ENCODE assay signal across 8 mouse cellular contexts in genomic region chr5:30870131-30870406, GRCm38 (mm10). TPM values are rescaled to one million over a fixed set of nuclear protein-coding genes. Genes with fewer than 3 reads are reported as not detected.
DNase-seq lines count a peak whose midpoint lies in the region; ATAC-seq and TF ChIP-seq lines count a peak whose summit lies in the region.

No protein-coding gene starts in this region.

- H3K4me2 ChIP-seq in kidney, embryonic 15.5 days: peak overlapping the region; percentile 65
- peak overlapping the region; percentile 82 for H3K4me2 ChIP-seq in hindbrain, embryonic 15.5 days
- peak overlapping the region; percentile 75 for H3K4me2 ChIP-seq in midbrain, embryonic 15.5 days

- no peak for ATAC-seq in kidney, embryonic 15.5 days (replicated peaks; ENCODE audit: low FRiP score)
- ATAC-seq in hindbrain, embryonic 15.5 days (ENCODE audit: low FRiP score, low read depth): no peak
- ATAC-seq in midbrain, embryonic 15.5 days (replicated peaks): no peak

- H3K4me3 ChIP-seq in kidney, embryonic 15.5 days (replicated peaks): peak overlapping the region; percentile 89
- H3K4me3 ChIP-seq in cortical plate, adult 2 months (ENCODE audit: insufficient read depth, low read length): peak overlapping the region; percentile 91
- peak overlapping the region; percentile 90 for H3K4me3 ChIP-seq in hindbrain, embryonic 15.5 days
- peak overlapping the region; percentile 85 for H3K4me3 ChIP-seq in midbrain, embryonic 15.5 days

- no peak for TF ChIP-seq CTCF in cortical plate, adult 2 months (IDR thresholded peaks at IDR 0.05; ENCODE audit: extremely low read depth, insufficient read depth, low read length)

- H3K9ac ChIP-seq in kidney, embryonic 15.5 days: peak overlapping the region; percentile 91
- H3K9ac ChIP-seq in hindbrain, embryonic 15.5 days: peak overlapping the region; percentile 95
- H3K9ac ChIP-seq in midbrain, embryonic 15.5 days: peak overlapping the region; percentile 91

- H3K9me3 ChIP-seq in kidney, embryonic 15.5 days (replicated peaks): no peaks in the 10 kb centered on the region
- no peaks in the 10 kb centered on the region for H3K9me3 ChIP-seq in hindbrain, embryonic 15.5 days
- no peaks in the 10 kb centered on the region for H3K9me3 ChIP-seq in midbrain, embryonic 15.5 days

- whole genome bisulfite sequencing in kidney, embryonic 15.5 days: 21% methylated on average over 2 of the region's 2 CpGs
- 21% methylated on average over 2 of the region's 2 CpGs for WGBS in hindbrain, embryonic 15.5 days
- WGBS in midbrain, embryonic 15.5 days: 27% methylated on average over 2 of the region's 2 CpGs

- TF ChIP-seq POLR2A in cortical plate, adult 2 months (IDR thresholded peaks at IDR 0.05; ENCODE audit: extremely low read depth, insufficient read depth, low read length): no peak

- peaks cover 53% of the 10 kb centered on the region for H3K36me3 ChIP-seq in kidney, embryonic 15.5 days
- peaks cover 51% of the 10 kb centered on the region for H3K36me3 ChIP-seq in hindbrain, embryonic 15.5 days
- peaks cover 38% of the 10 kb centered on the region for H3K36me3 ChIP-seq in midbrain, embryonic 15.5 days (replicated peaks)

- peaks cover 21% of the 10 kb centered on the region for H3K4me1 ChIP-seq in kidney, embryonic 15.5 days
- H3K4me1 ChIP-seq in cortical plate, adult 2 months (ENCODE audit: control insufficient read depth, insufficient read depth, low read length): no peaks in the 10 kb centered on the region
- H3K4me1 ChIP-seq in hindbrain, embryonic 15.5 days (replicated peaks): peaks cover 23% of the 10 kb centered on the region
- H3K4me1 ChIP-seq in midbrain, embryonic 15.5 days: peaks cover 17% of the 10 kb centered on the region

- H3K27me3 ChIP-seq in kidney, embryonic 15.5 days: no peaks in the 10 kb centered on the region
- H3K27me3 ChIP-seq in hindbrain, embryonic 15.5 days: no peaks in the 10 kb centered on the region
- H3K27me3 ChIP-seq in midbrain, embryonic 15.5 days (replicated peaks): no peaks in the 10 kb centered on the region

- peak overlapping the region; percentile 76 for H3K27ac ChIP-seq in kidney, embryonic 15.5 days
- H3K27ac ChIP-seq in cortical plate, adult 2 months (ENCODE audit: insufficient read depth, low read length): no peak overlapping the region
- peak overlapping the region; percentile 84 for H3K27ac ChIP-seq in hindbrain, embryonic 15.5 days (replicated peaks)
- peak overlapping the region; percentile 78 for H3K27ac ChIP-seq in midbrain, embryonic 15.5 days

- no peak for DNase-seq in kidney, adult 18-20 months
- no peak for DNase-seq in adrenal gland, adult 8-10 months
- no peak for DNase-seq in cerebellum, adult 9-11 months
- no peak for DNase-seq in gastrocnemius, adult 18-20 months (ENCODE audit: low spot score)

RNA-seq across cellular contexts. Expression of gene Tmem214, which starts 2.3 kb away (rescaled TPM):
- polyA plus RNA-seq in kidney, embryonic 15.5 days (2015; fragmentation: Nextera tagmentation; extraction: Ambion mirVana): 82.4 and 93.2 TPM in 2 replicates
- polyA plus RNA-seq in cortical plate, adult 2 months (2012; rRNA removed): 75.1 and 77.9 TPM in 2 replicates
- polyA plus RNA-seq in hindbrain, embryonic 15.5 days (2015; fragmentation: Nextera tagmentation; extraction: Ambion mirVana): 65.3 and 67.7 TPM in 2 replicates
- 68.8 and 72.7 TPM in 2 replicates for polyA plus RNA-seq in midbrain, embryonic 15.5 days (2015; fragmentation: Nextera tagmentation; extraction: Ambion mirVana)
- 10 to 100 TPM; 55.5 to 66.8 (median 59.6) TPM for total RNA-seq in adrenal gland, adult 8-10 months (2022)
- 10 to 100 TPM; 28.8 to 29.7 TPM for total RNA-seq in gastrocnemius, adult 18-20 months (2021)

RNA-seq across cellular contexts. Expression of gene Agbl5, which starts 18.4 kb away (rescaled TPM):
- 20.6 and 25.9 TPM in 2 replicates for polyA plus RNA-seq in kidney, embryonic 15.5 days (2015; fragmentation: Nextera tagmentation; extraction: Ambion mirVana)
- 15.7 and 17.0 TPM in 2 replicates for polyA plus RNA-seq in cortical plate, adult 2 months (2012; rRNA removed)
- 20.6 and 25.7 TPM in 2 replicates for polyA plus RNA-seq in hindbrain, embryonic 15.5 days (2015; fragmentation: Nextera tagmentation; extraction: Ambion mirVana)
- polyA plus RNA-seq in midbrain, embryonic 15.5 days (2015; fragmentation: Nextera tagmentation; extraction: Ambion mirVana): 25.2 and 32.3 TPM in 2 replicates
- total RNA-seq in adrenal gland, adult 8-10 months (2022): 10 to 100 TPM in 3 of 4 experiments, 1 to 10 TPM in 1; 9.9 to 22.6 (median 17.7) TPM
- total RNA-seq in gastrocnemius, adult 18-20 months (2021): 1 to 10 TPM; 2.1 to 3.4 TPM

RNA-seq across cellular contexts. Expression of gene Ost4, which starts 37.5 kb away (rescaled TPM):
- 491 and 504 TPM in 2 replicates for polyA plus RNA-seq in kidney, embryonic 15.5 days (2015; fragmentation: Nextera tagmentation; extraction: Ambion mirVana)
- polyA plus RNA-seq in cortical plate, adult 2 months (2012; rRNA removed): 150 and 171 TPM in 2 replicates
- 242 and 266 TPM in 2 replicates for polyA plus RNA-seq in hindbrain, embryonic 15.5 days (2015; fragmentation: Nextera tagmentation; extraction: Ambion mirVana)
- polyA plus RNA-seq in midbrain, embryonic 15.5 days (2015; fragmentation: Nextera tagmentation; extraction: Ambion mirVana): 217 and 225 TPM in 2 replicates
- 100 to 1,000 TPM; 210 to 235 (median 214) TPM for total RNA-seq in adrenal gland, adult 8-10 months (2022)
- total RNA-seq in gastrocnemius, adult 18-20 months (2021): 100 to 1,000 TPM; 110 to 114 TPM

RNA-seq across cellular contexts. Expression of gene Emilin1, which starts 43.1 kb away (rescaled TPM):
- 258 and 306 TPM in 2 replicates for polyA plus RNA-seq in kidney, embryonic 15.5 days (2015; fragmentation: Nextera tagmentation; extraction: Ambion mirVana)
- 2.7 and 3.1 TPM in 2 replicates for polyA plus RNA-seq in cortical plate, adult 2 months (2012; rRNA removed)
- 17.0 and 17.5 TPM in 2 replicates for polyA plus RNA-seq in hindbrain, embryonic 15.5 days (2015; fragmentation: Nextera tagmentation; extraction: Ambion mirVana)
- polyA plus RNA-seq in midbrain, embryonic 15.5 days (2015; fragmentation: Nextera tagmentation; extraction: Ambion mirVana): 17.8 and 20.3 TPM in 2 replicates
- total RNA-seq in adrenal gland, adult 8-10 months (2022): 10 to 100 TPM; 48.7 to 62.4 (median 51.8) TPM
- 1 to 10 TPM; 2.5 to 4.4 TPM for total RNA-seq in gastrocnemius, adult 18-20 months (2021)

RNA-seq across cellular contexts. Expression of gene Khk, which starts 51.2 kb away (rescaled TPM):
- polyA plus RNA-seq in kidney, embryonic 15.5 days (2015; fragmentation: Nextera tagmentation; extraction: Ambion mirVana): 29.3 and 29.7 TPM in 2 replicates
- 24.9 and 29.0 TPM in 2 replicates for polyA plus RNA-seq in cortical plate, adult 2 months (2012; rRNA removed)
- 9.9 and 10.7 TPM in 2 replicates for polyA plus RNA-seq in hindbrain, embryonic 15.5 days (2015; fragmentation: Nextera tagmentation; extraction: Ambion mirVana)
- polyA plus RNA-seq in midbrain, embryonic 15.5 days (2015; fragmentation: Nextera tagmentation; extraction: Ambion mirVana): 8.0 and 10.4 TPM in 2 replicates
- 10 to 100 TPM; 60.9 to 74.4 (median 69.4) TPM for total RNA-seq in adrenal gland, adult 8-10 months (2022)
- 10 to 100 TPM; 36.5 to 36.6 TPM for total RNA-seq in gastrocnemius, adult 18-20 months (2021)
